24 mouse cellular contexts compared by ENCODE assay signal in the genomic region with DNA sequence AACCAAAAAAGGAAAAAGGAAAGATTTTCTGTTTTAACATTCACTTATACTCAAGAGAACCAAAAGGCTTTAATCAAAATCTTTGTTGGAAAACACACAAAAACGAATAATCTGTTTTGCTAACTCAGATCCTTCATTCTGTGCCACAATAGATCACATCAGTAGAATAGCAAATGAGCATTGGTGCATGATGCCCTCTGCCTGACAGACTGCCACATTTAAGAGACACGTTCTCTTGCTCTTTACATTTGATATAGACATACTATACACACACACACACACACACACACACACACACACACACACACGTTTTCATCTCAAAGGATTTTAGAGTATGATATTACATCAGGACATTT.
A peak's percentile ranks its signal among the peaks of the same experiment; 100 is the strongest.
DNase-seq lines count a peak whose midpoint lies in the region; ATAC-seq lines count a peak whose summit lies in the region.
"Had no signal": no experiment of that assay in that cellular context is flagged by ENCODE, and none has a peak within 500 bp of the region (broad histone marks: within the 10 kb centered on the region; RNA-seq: fewer than 3 reads in every experiment).

No protein-coding gene starts in this region.

- no peaks in the 10 kb centered on the region for H3K36me3 ChIP-seq in forebrain, embryonic 11.5 days (ENCODE audit: control insufficient read depth, insufficient read depth, low read length)
- no peaks in the 10 kb centered on the region for H3K36me3 ChIP-seq in forebrain, embryonic 13.5 days (ENCODE audit: poor library complexity, severe bottlenecking)
- no peaks in the 10 kb centered on the region for H3K36me3 ChIP-seq in midbrain, embryonic 11.5 days (ENCODE audit: control insufficient read depth, insufficient read depth, low read length)
- no peaks in the 10 kb centered on the region for H3K36me3 ChIP-seq in midbrain, embryonic 13.5 days
- H3K36me3 ChIP-seq: forebrain, embryonic 10.5 days had no signal

- ATAC-seq in forebrain, embryonic 11.5 days (replicated peaks; ENCODE audit: low FRiP score), result peak; percentile 50; the same call in 1 of the 2 replicates
- no peak for ATAC-seq in forebrain, embryonic 13.5 days
- peak; percentile 79 for ATAC-seq in midbrain, embryonic 11.5 days (ENCODE audit: low FRiP score)
- no peak for ATAC-seq in midbrain, embryonic 13.5 days
- ATAC-seq: forebrain, embryonic 16.5 days; hindbrain, postnatal 0 days; inflammation-experienced regulatory T-cells, adult 6 months; Patski had no signal

- no peak overlapping the region for H3K4me2 ChIP-seq in forebrain, embryonic 11.5 days (ENCODE audit: low read depth, low read length, severe bottlenecking)
- H3K4me2 ChIP-seq in forebrain, embryonic 13.5 days, result no peak overlapping the region
- H3K4me2 ChIP-seq in midbrain, embryonic 11.5 days, result no peak overlapping the region
- H3K4me2 ChIP-seq in midbrain, embryonic 13.5 days (replicated peaks), result no peak overlapping the region
- H3K4me2 ChIP-seq: heart, embryonic 11.5 days; hindbrain, embryonic 14.5 days had no signal

- H3K27me3 ChIP-seq in forebrain, embryonic 11.5 days (ENCODE audit: control insufficient read depth, insufficient read depth, low read length), result no peaks in the 10 kb centered on the region
- H3K27me3 ChIP-seq in forebrain, embryonic 13.5 days, result no peaks in the 10 kb centered on the region
- no peaks in the 10 kb centered on the region for H3K27me3 ChIP-seq in midbrain, embryonic 11.5 days (ENCODE audit: control insufficient read depth, insufficient read depth, low read length)
- H3K27me3 ChIP-seq in midbrain, embryonic 13.5 days, result no peaks in the 10 kb centered on the region
- H3K27me3 ChIP-seq: Patski had no signal

- no peaks in the 10 kb centered on the region for H3K9me3 ChIP-seq in forebrain, embryonic 11.5 days (ENCODE audit: control insufficient read depth, low read length)
- no peaks in the 10 kb centered on the region for H3K9me3 ChIP-seq in forebrain, embryonic 13.5 days (replicated peaks)
- H3K9me3 ChIP-seq in midbrain, embryonic 11.5 days (ENCODE audit: control insufficient read depth, low read length), result no peaks in the 10 kb centered on the region
- H3K9me3 ChIP-seq in midbrain, embryonic 13.5 days, result no peaks in the 10 kb centered on the region
- H3K9me3 ChIP-seq: forebrain, embryonic 10.5 days had no signal

- H3K9ac ChIP-seq in forebrain, embryonic 11.5 days (ENCODE audit: low read length), result no peak overlapping the region
- no peak overlapping the region for H3K9ac ChIP-seq in forebrain, embryonic 13.5 days
- H3K9ac ChIP-seq in midbrain, embryonic 11.5 days (ENCODE audit: low read length), result no peak overlapping the region
- no peak overlapping the region for H3K9ac ChIP-seq in midbrain, embryonic 13.5 days (replicated peaks)
- H3K9ac ChIP-seq: hindbrain, embryonic 14.5 days had no signal

- H3K4me1 ChIP-seq in forebrain, embryonic 11.5 days (replicated peaks; ENCODE audit: control insufficient read depth, insufficient read depth, low read length), result no peaks in the 10 kb centered on the region
- H3K4me1 ChIP-seq in forebrain, embryonic 13.5 days, result no peaks in the 10 kb centered on the region
- no peaks in the 10 kb centered on the region for H3K4me1 ChIP-seq in midbrain, embryonic 11.5 days (ENCODE audit: control insufficient read depth, insufficient read depth, low read length)
- H3K4me1 ChIP-seq in midbrain, embryonic 13.5 days (replicated peaks), result 0 out of 2 replicates have a peak, but pooled peaks cover 2% of the 10 kb centered on the region

- 44% methylated on average over 3 of the region's 3 CpGs for WGBS in forebrain, embryonic 11.5 days
- 23% methylated on average over 3 of the region's 3 CpGs for WGBS in forebrain, embryonic 13.5 days
- WGBS in midbrain, embryonic 11.5 days, result 48% methylated on average over 3 of the region's 3 CpGs
- WGBS in midbrain, embryonic 13.5 days, result 26% methylated on average over 3 of the region's 3 CpGs

- H3K4me3 ChIP-seq in forebrain, embryonic 11.5 days (ENCODE audit: low read depth, low read length), result no peak overlapping the region
- H3K4me3 ChIP-seq in forebrain, embryonic 13.5 days, result no peak overlapping the region
- H3K4me3 ChIP-seq in midbrain, embryonic 11.5 days (ENCODE audit: low read depth, low read length), result no peak overlapping the region
- no peak overlapping the region for H3K4me3 ChIP-seq in midbrain, embryonic 13.5 days (replicated peaks)
- H3K4me3 ChIP-seq: forebrain, embryonic 10.5 days; gastrocnemius, adult 2 months had no signal

- no peak overlapping the region for H3K27ac ChIP-seq in forebrain, embryonic 11.5 days (ENCODE audit: low read depth, low read length)
- no peak overlapping the region for H3K27ac ChIP-seq in forebrain, embryonic 13.5 days
- no peak overlapping the region for H3K27ac ChIP-seq in midbrain, embryonic 11.5 days (ENCODE audit: low read depth, low read length)
- no peak overlapping the region for H3K27ac ChIP-seq in midbrain, embryonic 13.5 days
- H3K27ac ChIP-seq: forebrain, embryonic 10.5 days; gastrocnemius, adult 2 months; hindbrain, embryonic 14.5 days; hindbrain, postnatal 0 days had no signal

- no peak for DNase-seq in forebrain, embryonic 11.5 days (ENCODE audit: low spot score)
- DNase-seq in midbrain, embryonic 11.5 days (ENCODE audit: low spot score, missing footprints), result no peak
- DNase-seq in Muller cell, postnatal 12 days (ENCODE audit: inconsistent ontology term), result peak; percentile 55
- DNase-seq in retina, embryonic 14.5 days (ENCODE audit: low spot score), result peak; percentile 72
- DNase-seq in kidney, postnatal 4 days, result no peak
- DNase-seq in embryo, embryonic 11 days, result no peak
- DNase-seq: adrenal gland, postnatal 10 days; adrenal gland, postnatal 36 days; cerebellum, adult 11-12 months; cerebellum, adult 8-10 months; cerebellum, postnatal 10 days; cerebellum, postnatal 36 days; gastrocnemius, adult 2 months; gastrocnemius, postnatal 14 days; heart, adult 11 months had no signal

Comparison
In these comparisons a context has a peak if more than half of its experiments do, and no peak if none do; other contexts are left out.
1. ATAC-seq: peak in forebrain, embryonic 11.5 days (single experiment) and midbrain, embryonic 11.5 days (single experiment); none in forebrain, embryonic 13.5 days (single experiment) and midbrain, embryonic 13.5 days (single experiment).
2. DNase-seq: peak in Muller cell, postnatal 12 days (single experiment) and retina, embryonic 14.5 days (single experiment); none in forebrain, embryonic 11.5 days (single experiment), midbrain, embryonic 11.5 days (single experiment), kidney, postnatal 4 days (0 of 2) and embryo, embryonic 11 days (single experiment).